Mouse (Mus musculus): ENCODE measurements around the gene Ercc8.

Gene Ercc8

GRCm38 (mm10) chr13:108157732-108158464 lies 633 bp upstream of the Ercc8 start:
- no peak for DNase-seq (ENCODE audit: low spot score)

DNA sequence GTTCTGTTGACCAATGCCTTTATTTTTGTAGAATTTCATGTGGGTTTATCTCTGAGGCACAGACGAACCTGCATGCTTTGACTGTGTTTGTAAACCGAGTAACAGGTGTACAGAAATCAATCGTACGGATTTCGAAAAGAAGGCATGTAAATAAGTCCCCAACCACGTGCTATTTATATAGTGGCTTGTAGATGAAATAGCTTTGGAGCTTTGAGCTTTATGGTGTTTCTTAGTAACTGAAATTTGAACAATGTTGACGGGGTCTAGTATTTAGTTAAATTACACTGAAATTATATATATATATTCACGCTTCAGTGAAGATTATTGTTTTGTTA lies 677 bp downstream of the Ercc8 start:
- DNase-seq (ENCODE audit: low spot score) = no peak

DNA sequence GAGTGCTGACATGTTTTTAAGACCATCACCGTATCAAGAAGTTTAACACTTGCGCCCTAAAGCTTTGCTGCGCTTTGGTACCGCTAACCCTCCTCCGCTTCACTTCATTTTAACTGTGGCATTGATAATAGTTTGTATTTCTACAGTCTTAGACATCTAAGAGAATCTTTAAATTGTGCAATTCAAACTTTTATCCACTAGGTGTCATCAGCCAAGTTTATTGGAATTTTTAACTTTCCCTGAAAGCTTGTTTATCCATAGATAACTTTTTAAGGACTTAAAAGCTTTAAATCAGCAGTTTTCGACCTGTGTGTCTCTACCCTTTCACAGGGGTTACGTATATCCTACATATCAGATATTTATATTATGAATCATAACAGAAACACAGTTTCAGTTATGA lies 1.4 kb downstream of the Ercc8 start:
- DNase-seq (ENCODE audit: low spot score) = no peak

- no peak for DNase-seq (ENCODE audit: low spot score)
Observed at GRCm38 (mm10) chr13:108163912-108164311, 5.4 kb downstream of the Ercc8 start.

DNA sequence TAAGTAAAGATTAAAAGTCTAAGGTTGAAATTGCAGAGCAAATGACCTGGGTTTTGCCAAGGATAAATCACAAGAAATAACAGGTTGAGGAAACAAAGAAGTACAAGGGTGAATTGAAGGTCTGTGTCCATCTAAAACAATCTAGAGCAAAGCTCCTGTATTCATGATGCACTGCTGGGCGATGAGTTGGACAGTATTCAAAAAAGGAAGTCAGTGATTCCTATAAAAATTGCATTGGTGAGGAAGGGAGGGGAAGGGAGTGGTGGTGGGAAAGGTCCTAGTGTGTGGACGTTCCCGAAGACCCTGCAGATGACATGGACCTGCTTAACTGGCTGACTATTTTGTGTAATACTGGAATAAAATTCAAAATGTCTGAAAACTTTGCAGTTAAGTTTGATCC lies 6.1 kb downstream of the Ercc8 start:
- no peak for DNase-seq (ENCODE audit: low spot score)

DNA sequence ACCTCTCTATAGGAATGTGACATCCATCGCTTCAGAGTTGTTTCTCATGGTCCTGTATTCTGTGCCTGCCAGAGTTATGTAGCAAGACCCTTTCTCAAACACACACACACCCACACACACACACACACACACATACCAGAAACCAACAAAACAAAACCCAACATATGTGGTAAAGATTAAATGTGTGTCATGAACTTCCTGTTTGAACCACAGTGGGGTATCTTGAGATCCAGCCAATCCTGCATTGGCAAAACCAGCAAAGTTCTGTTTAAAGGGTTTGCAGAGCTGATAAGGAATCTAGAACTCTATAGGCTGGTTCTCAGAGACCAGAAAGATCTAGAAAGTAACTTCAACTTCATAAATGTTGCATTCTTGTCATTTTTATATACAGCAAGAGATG lies 11.5 kb downstream of the Ercc8 start:
- no peak for DNase-seq (ENCODE audit: low spot score)

- no peak for DNase-seq (ENCODE audit: low spot score)
Observed at GRCm38 (mm10) chr13:108170511-108170910, 12.0 kb downstream of the Ercc8 start.

DNA sequence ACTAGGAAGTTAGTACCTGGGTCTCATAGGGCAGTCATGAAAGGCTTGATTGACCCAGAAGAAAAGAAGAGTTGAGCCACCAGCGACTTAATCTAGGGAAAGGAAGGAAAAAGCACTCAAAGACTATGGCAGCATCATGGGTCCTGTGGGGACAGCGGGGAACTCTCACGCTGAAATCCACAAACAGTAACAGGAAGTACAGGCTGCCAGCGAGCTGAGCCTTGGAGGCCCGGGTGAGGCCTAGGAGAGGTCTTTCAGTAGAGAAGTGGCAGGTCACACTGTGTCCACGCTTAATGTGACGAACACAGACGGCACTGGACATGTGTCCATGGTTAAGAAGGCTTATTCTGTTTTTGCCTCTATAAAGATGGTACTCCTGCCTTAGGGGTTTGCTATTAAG lies 21.1 kb downstream of the Ercc8 start:
- no peak for DNase-seq (ENCODE audit: low spot score)

DNA sequence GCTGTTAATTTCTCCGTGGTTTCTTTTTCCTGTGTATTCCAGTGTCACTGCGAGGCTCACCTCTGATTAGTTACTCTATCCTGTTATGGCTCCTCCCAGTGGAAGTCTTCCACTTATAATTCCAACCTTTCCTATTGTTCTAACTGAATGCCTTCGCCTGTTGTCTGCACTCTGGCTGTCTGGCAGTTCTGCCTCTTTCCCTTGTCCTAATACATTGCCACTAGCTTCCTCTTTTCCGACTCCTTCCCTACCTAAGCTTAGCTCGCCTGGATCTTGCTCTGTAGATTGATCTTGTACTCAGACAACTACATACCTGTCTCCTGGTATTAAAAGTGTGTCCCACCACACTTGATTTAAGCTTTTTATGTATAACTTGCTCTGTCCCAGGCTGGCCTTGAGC lies 22.3 kb downstream of the Ercc8 start:
- DNase-seq (ENCODE audit: low spot score) = no peak

GRCm38 (mm10) chr13:108184743-108185255 lies 26.3 kb downstream of the Ercc8 start:
- DNase-seq (ENCODE audit: low spot score) = no peak

- DNase-seq (ENCODE audit: low spot score) = no peak
Observed at GRCm38 (mm10) chr13:108185530-108185929, 27.0 kb downstream of the Ercc8 start.

GRCm38 (mm10) chr13:108187994-108188393 lies 29.5 kb downstream of the Ercc8 start:
- DNase-seq (ENCODE audit: low spot score) = no peak

GRCm38 (mm10) chr13:108191074-108191720 lies 32.7 kb downstream of the Ercc8 start:
- DNase-seq (ENCODE audit: low spot score) = peak; percentile 36

GRCm38 (mm10) chr13:108195474-108195873 lies 36.9 kb downstream of the Ercc8 start:
- no peak for DNase-seq (ENCODE audit: low spot score)

- no peak for DNase-seq (ENCODE audit: low spot score)
Observed at GRCm38 (mm10) chr13:108204857-108205256, 46.3 kb downstream of the Ercc8 start.

- DNase-seq (ENCODE audit: low spot score) = no peak
Observed at GRCm38 (mm10) chr13:108207447-108207846, 48.9 kb downstream of the Ercc8 start.

DNA sequence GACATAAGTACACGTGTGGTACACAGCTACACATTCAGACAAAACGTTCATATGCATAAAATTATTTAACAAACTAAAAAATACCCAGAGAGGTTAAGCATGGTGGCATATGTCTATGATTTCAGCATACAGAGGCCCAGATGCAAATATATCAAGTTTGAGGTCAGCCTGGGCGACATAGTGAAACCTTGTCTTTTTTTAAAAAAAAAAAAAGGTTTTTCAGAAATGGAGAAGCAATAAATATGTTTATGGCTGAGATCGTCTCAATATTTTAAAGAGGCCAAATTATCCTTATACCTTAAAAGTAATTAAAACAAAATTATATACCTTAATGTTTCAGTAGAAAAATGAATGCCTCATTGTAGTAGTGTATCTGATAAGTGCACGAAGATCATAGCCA lies 49.6 kb downstream of the Ercc8 start:
- DNase-seq (ENCODE audit: low spot score) = no peak

GRCm38 (mm10) chr13:108210960-108211359 lies 52.4 kb downstream of the Ercc8 start:
- DNase-seq (ENCODE audit: low spot score) = no peak

DNA sequence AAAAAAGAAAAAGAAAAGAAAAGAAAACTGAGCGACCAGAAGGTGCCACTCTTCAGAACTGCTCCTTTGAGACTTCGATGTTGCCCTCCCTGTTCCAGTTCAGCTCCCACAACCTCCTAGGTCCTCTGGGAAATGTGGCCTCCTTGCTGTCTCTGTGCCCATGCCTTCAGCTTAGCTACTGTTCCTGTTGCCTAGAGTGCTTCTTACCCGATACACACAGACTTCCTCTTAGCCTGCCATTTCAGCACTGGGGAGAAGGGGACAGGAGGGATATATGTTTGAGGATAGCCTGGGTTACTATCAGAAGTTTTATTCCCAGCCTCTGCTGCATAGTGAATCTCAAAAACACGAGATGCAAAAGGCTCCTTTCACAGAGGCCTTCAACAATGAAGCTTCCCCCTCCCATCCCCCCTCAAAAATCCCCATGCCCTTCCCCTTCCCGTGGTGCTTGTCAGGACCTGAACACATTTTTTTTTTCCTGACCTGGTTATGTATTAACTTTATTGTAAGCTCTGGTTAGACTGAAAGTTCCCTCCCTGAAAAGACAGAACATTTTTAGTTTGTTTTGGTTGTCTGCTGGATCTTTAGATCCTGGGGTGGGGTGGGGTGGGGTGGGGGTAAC lies 54.0 kb downstream of the Ercc8 start:
- no peak for DNase-seq (ENCODE audit: low spot score)

DNA sequence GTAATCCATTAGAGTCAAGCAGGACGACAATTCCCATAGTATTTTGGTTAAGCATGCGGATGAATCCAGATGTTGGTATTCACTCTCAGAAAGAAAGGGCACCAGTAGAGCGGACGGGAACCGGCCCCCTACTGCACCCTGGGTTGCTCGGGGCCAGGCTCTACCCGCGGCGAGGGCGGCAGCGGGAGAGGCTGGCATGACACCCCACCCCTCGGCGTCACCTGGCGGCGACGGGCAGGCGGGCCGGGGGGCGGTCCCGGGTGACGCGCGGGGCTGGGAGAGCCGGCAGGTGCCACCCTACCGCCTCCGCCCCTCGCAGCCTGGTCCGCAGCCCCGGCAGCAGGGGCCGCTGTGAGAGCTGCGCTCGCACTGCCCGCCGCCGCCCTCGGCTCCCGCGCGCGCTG lies 55.6 kb downstream of the Ercc8 start, which contains the start of gene Elovl7:
Gene Elovl7 (plus strand): TSS at position 324 of the 404 bp plus-strand sequence.
- DNase-seq (ENCODE audit: low spot score) = peak; percentile 75

- no peak for DNase-seq (ENCODE audit: low spot score)
Observed at GRCm38 (mm10) chr13:108214485-108215107, 56.1 kb downstream of the Ercc8 start.

DNA sequence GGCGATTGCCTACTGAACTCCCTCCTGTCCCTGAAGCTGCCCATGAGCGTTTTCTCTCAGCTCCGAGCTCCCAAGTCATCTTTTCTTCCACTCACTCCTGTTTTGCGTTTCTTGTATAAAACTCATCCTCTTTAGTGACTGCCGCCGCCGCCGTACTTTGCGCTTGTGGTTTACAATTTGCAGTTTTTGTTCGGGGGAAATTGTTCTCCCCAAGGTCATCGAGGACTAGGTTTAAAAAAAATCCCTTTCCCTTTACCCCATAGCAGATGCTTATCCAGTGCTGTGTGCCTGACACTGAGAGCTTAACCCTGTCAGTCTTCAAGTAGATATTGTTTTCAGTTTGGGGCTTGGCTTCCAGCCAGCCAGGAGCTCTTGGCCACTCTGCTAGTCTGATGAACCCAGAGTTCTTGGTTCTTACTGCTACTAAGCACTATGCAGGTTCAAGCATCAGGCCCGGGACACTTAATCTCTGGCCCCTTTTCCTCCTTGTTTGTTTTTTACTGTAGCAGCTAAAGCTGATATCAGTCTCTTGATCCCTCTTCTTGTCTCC lies 56.8 kb downstream of the Ercc8 start:
- DNase-seq (ENCODE audit: low spot score) = no peak

Data from left cerebral cortex, adult 11 months (tissue).